Mouse (Mus musculus): ENCODE measurements at regions not wholly inside any gene's neighbourhood (a gene's known extent, or its start where the extent isn't known, plus 50 kb on each side); places are given as distances from the start of the nearest gene placed in this dataset.

- TF ChIP-seq POLR2A (IDR thresholded peaks at IDR 0.05; ENCODE audit: insufficient read depth, low read length) (no peak), CTCF (IDR thresholded peaks at IDR 0.05; ENCODE audit: low read depth, low read length) (no peak)
These were observed 216.9 kb upstream of the Ccdc122 start for GRCm38 (mm10) chr14:76819690-76820089.

Data from ES-Bruce4 (cell line).